Mouse (Mus musculus) brain, embryonic 14.5 days (tissue): ENCODE measurements around the gene Clip1. TPM values are rescaled to one million over a fixed set of nuclear protein-coding genes. Genes with fewer than 3 reads are reported as not detected.

ENCODE experiments used
- DNase-seq: peaks from one replicate; pipeline ENCODE4 v3.0.0-alpha.2; 2011; ENCODE audit warnings: low read depth
- CTCF ChIP-seq: fragments of 200-500 bp; IDR thresholded peaks from 2 replicates; pipeline ENCODE4 v1.5.1; 2012; ENCODE audit warnings: inconsistent platforms, mild to moderate bottlenecking, moderate library complexity, borderline replicate concordance; ENCODE audit not compliant: insufficient read depth, insufficient read length; ENCODE audit errors: extremely low read depth
- POLR2A ChIP-seq: fragments of 200-500 bp; IDR thresholded peaks from 2 replicates; pipeline ENCODE4 v1.6.1; 2012; ENCODE audit warnings: mild to moderate bottlenecking, inconsistent platforms, borderline replicate concordance; ENCODE audit not compliant: poor library complexity, insufficient read depth, insufficient read length, severe bottlenecking; ENCODE audit errors: extremely low read depth
- polyA plus RNA-seq: library from polyadenylated mRNA; depleted of rRNA; stranded (reverse); fragments of >200 nt; gene quantifications from 2 replicates; pipeline ENCODE4 v1.2.3, GENCODE M21; 2012

The Clip1 gene
- polyA plus RNA-seq, 1 experiment, result 94.8 TPM

DNA sequence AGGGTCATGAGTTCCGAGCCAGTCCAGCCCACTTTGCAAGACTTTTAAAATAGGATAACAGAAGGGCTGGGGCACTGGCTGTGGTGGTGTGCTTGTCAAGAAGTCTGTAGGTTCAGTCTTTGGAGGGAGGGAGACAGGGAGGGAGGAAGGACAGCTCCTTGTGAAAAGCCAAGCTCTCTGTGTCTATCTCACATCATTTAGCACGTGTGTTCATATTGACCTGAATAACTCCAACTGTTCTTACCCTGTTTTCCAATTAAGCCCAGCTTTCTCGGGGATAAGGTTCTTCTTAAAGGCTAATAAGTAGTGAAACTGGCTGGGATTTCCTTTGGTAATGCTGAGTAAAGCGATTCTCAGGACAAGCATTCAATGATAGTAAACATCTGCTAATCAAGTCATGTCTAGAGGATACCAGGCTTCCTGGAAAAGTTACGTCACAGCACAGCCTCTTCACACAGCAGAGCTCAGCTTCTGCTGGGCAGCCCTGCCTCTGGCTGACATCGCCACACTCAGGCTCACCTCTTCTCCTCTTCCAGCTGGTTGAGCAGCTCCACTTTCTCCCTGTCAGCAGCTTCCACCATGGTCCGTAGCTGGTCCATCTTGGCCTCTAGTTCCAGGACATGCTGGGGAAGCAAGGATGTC, 43.0 kb downstream of the Clip1 start:
- TF ChIP-seq POLR2A (no peak), CTCF (no peak)
- DNase-seq, result no peak

DNA sequence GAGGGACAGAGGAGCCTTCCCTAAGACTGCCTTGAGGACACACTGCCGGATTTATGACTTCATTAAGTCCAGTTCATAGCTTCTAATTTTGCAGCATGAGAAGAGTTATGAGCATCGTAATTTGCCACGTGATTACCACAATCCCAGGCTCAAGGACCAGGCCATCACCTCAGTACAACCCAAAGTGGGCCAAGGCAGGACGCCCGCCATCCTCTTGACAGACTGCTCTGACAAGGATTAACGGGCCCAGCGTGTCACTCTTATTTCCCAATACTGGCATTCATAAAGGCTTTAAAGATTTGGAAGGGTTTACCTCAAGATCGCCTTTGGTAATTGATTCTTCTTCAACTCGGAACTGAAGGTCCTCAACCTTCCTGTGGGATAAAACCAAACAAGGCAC, 44.2 kb downstream of the Clip1 start:
- no peak for DNase-seq
- TF ChIP-seq POLR2A (no peak), CTCF (no peak)

DNA sequence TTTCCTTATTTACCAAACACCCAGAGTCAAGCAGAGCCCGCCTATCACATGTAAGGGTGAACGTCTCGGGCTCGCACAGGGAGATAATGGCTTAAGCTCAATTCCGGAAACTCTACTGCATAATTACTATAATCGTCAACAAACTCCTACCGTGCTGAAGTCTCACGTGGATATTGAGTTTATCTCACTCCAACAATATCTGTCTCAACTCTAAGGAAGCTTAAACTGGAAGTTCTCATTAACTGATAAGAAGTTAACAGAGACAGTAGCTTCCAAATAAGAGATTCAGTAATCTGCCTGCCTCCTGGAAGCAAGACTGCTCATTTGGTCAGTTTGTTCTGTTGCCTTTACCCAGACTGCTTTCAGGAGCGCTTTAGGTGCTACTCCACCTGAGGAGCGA, 53.2 kb downstream of the Clip1 start:
- no peak for DNase-seq
- TF ChIP-seq POLR2A (no peak), CTCF (no peak)

DNA sequence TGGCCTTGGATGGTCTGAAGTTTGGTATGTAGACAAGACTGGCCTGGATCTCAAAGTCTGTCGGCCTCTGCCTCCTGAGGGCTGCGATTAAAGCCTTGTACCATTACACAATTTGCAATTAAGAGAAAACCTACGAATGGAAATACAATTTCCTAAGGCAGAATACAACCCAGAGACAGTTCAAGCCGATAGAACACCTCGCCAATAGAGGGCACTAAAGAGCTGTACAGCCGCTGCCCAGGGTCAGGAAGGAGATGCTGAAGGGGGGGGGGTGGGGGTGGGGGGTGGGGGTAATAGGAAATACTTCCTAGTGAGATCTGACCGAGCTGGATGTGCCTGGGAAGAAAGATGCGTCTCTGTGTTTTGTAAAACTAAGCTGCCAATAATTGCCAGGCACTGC, 57.8 kb downstream of the Clip1 start:
- TF ChIP-seq POLR2A (no peak), CTCF (peak; percentile 65; the same call in 1 of the 2 replicates)
- DNase-seq, result peak; percentile 72

DNA sequence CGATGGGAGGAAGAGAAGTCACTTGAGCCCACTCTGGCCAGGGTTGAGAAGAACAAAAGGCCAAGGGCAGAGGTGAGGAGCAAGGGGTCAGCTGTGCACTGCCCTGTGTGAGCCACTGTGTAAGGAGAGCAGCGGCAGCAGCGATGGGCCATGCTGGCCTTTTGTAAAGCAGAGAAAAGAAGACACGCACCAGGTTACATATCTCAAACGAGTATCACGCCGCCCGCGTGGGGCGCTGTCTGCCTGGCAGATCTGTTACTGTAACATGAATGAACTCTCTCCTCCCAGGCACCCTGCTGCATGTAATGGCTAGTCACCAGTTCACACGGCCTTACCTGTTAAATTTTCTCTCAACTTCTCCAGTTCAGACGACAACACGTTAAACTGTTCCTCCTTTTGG, 62.0 kb downstream of the Clip1 start:
- peak; percentile 40; the same call in 1 of the 2 replicates for TF ChIP-seq CTCF
- no peak for TF ChIP-seq POLR2A
- peak; percentile 19 for DNase-seq

DNA sequence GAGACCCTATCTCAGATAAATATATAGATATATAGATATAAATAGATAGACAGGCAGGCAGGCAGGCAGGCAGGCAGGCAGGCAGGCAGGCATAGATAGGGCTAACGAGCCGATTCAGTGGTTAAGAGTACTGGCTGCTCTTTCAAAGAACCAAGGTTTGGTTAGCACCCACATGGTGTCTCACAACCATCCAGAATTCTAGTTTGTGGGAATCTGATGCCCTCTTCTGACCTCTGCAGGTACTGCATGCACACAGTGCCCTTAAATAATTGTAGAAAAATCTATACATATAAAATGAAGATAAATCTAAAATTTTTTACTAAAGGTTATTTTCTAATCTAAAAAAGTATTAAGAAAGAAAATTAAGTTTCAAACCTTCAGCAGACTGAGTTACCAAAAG, 65.9 kb downstream of the Clip1 start:
- DNase-seq, result peak; percentile 26
- no peak for TF ChIP-seq POLR2A
- TF ChIP-seq CTCF, result peak; percentile 42; the same call in 1 of the 2 replicates

DNA sequence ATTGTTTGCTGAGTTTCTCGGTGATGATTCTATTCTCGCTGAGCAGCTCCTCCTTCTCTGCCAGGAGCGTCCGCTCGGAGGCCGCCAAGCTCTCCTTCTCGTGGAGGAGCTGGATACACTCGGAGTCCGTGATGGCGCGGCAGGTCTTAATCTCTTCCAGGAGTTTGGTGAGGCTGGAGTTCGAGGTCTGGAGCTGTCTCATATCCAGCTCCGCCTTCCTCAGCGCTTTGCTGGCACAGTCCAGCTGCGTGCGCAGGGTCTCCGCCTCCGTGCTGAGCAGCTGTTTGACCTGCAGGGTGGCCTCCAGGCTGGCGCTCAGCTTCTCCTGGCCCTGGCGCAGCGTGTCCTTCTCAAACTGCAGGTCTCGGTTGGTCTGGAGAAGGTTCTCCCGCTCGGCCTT, 70.2 kb downstream of the Clip1 start:
- TF ChIP-seq POLR2A (no peak), CTCF (no peak)
- DNase-seq, result no peak

DNA sequence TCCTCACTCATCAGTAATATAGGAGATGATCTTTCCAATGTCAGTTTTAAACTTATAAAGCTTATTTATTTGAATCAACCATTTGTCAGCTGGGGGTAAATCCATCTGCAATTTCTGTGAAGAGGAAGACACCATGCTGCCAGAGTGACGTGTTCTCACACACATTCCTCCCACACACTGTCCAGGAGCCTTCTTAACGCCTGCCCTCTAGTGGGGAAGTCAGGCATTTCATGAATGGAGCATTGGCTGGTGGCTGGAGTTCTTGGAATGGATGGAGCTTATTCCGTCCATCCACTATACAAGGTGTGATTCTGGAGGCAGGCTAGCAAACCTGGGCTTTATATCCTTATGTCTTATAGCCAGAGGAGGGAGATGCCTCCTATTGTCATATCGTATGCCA, 74.6 kb downstream of the Clip1 start:
- TF ChIP-seq CTCF (peak; percentile 94), POLR2A (no peak)

DNA sequence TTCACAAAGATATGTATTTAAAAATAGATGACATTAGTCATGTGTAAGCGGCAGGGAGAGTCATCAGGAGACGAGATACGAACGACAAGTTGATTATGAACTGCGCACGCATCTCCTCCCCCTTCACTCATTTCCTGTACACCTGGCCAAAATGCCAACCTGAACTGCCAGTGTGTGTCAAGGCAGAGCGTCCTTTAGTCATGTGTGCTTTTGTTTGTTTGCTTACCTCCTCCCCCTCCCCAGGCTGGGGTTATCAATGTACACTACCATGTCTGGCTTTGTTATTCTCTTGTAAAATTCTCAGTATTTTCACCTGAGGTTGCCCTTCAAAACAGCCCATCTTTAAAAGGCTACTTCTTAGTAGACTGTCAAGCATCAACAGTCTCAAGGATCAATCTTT, 75.0 kb downstream of the Clip1 start:
- DNase-seq, result no peak
- TF ChIP-seq CTCF (no peak), POLR2A (no peak)

More for the DNA sequence above, 74.6 kb downstream of the Clip1 start:
- DNase-seq, result peak; percentile 81

DNA sequence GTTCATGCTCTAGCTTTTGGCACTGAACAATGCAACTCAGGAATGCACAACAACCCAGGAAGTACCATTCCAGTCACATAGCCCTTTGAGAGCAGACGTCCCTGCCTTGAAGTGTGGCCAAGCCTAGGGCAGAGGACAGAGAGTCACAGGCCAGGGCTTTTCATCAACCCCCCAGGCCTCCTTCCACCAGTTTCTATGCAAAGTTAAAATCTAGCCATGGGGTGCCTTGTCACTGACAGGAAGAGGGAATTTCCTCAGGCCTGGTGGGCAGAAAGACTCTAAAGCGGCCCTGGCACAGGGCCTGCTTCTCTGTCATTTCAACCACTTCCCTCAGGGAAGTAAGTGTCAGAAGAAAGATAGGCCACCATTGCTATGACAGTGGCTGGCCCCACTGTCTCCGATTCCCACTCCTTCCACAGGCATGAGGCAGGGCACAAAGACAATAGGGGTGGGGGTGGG, 77.2 kb downstream of the Clip1 start:
- DNase-seq, result peak; percentile 22
- no peak for TF ChIP-seq POLR2A
- TF ChIP-seq CTCF, result no peak

DNA sequence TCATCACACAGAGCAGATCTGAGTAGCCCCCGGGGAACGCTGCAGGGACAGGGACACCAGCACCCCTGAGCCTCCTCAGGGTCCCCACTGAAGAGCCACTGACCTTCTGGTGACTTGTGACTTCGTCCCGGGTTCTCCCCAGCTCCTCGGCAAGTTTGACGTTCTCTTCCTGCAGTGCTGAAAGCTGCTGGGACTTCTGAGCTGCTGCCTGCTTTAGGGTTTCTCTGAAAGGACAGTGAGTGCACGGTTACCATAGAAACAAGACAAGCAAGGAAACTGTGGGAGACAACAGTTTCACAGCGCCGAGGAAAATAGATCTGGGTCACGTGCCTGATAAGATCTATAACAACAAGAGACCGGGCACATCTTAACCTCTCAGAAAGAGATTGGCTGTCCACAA, 80.9 kb downstream of the Clip1 start:
- TF ChIP-seq CTCF (no peak), POLR2A (no peak)
- DNase-seq, result peak; percentile 70

DNA sequence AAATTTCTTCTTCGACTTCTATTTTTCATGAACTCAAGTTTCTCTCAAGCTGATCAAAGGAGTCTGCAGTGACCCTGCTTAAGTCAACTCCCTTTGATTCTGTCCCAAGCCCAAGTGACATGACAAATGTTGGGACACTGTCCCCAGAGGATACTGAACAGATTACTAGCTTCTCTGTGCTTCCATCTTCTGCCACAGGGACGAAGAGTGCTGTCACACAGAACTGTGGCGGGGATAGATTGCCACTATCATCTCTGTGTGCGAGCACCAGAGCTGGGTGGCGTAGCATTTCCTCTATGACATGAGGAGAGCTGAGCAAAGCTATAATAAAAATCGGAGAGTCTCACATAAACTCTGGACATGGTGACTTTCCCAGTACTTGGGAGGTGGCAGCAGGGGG, 82.2 kb downstream of the Clip1 start:
- DNase-seq, result no peak

More for the DNA sequence above, 82.2 kb downstream of the Clip1 start:
- TF ChIP-seq POLR2A, result no peak
- no peak for TF ChIP-seq CTCF
